Mouse (Mus musculus) stomach, embryonic 15.5 days (tissue): ENCODE data around the gene Smim15. TPM values are rescaled to one million over a fixed set of nuclear protein-coding genes. Genes with fewer than 3 reads are reported as not detected.

Experiments
- ATAC-seq: fragments of 200-750 bp; cut with Nextera tagmentation; 2 replicates; pipeline ENCODE4 v1.8.0; 2017; ENCODE audit warnings: low read depth, moderate number of reproducible peaks, moderate TSS enrichment; ENCODE audit not compliant: insufficient read depth, low FRiP score
- H3K27ac ChIP-seq: fragments of 300-500 bp; sonication (generic); 2 replicates; pipeline ENCODE4 v1.5.1; 2015; ENCODE audit warnings: mild to moderate bottlenecking, inconsistent platforms
- H3K27me3 ChIP-seq: fragments of 300-500 bp; sonication (generic); replicated peaks from 2 replicates; pipeline ENCODE4 v1.6.1; 2015; ENCODE audit warnings: inconsistent platforms
- H3K36me3 ChIP-seq: fragments of 300-500 bp; sonication (generic); 2 replicates; pipeline ENCODE4 v1.6.1; 2015; ENCODE audit warnings: inconsistent platforms
- H3K4me1 ChIP-seq: fragments of 300-500 bp; sonication (generic); 2 replicates; pipeline ENCODE4 v1.6.1; 2015; ENCODE audit warnings: inconsistent platforms
- H3K4me2 ChIP-seq: fragments of 300-500 bp; sonication (generic); 2 replicates; pipeline ENCODE4 v1.6.1; 2015; ENCODE audit warnings: mild to moderate bottlenecking, inconsistent platforms
- H3K4me3 ChIP-seq: fragments of 300-500 bp; sonication (generic); replicated peaks from 2 replicates; pipeline ENCODE4 v1.5.1; 2015; ENCODE audit warnings: inconsistent platforms
- H3K9ac ChIP-seq: fragments of 300-500 bp; sonication (generic); 2 replicates; pipeline ENCODE4 v1.6.1; 2015; ENCODE audit warnings: inconsistent platforms
- H3K9me3 ChIP-seq: fragments of 300-500 bp; sonication (generic); 2 replicates; pipeline ENCODE4 v1.6.1; 2016; ENCODE audit warnings: inconsistent platforms
- WGBS: fragments of 180-500 bp; shearing (Covaris S2); methylation state at CpG from one replicate; pipeline ENCODE4 v1.1.7; 2015; 5-methylcytosine and 5-hydroxymethylcytosine counted together
- polyA plus RNA-seq: library from polyadenylated mRNA; unstranded; fragments of >200 nt; fragmentation: Nextera tagmentation; extraction: Ambion mirVana; gene quantifications from 2 replicates; pipeline ENCODE4 v1.2.1, GENCODE M21; 2015

Gene Smim15
- 57.6 and 59.7 TPM in 2 replicates for polyA plus RNA-seq

DNA sequence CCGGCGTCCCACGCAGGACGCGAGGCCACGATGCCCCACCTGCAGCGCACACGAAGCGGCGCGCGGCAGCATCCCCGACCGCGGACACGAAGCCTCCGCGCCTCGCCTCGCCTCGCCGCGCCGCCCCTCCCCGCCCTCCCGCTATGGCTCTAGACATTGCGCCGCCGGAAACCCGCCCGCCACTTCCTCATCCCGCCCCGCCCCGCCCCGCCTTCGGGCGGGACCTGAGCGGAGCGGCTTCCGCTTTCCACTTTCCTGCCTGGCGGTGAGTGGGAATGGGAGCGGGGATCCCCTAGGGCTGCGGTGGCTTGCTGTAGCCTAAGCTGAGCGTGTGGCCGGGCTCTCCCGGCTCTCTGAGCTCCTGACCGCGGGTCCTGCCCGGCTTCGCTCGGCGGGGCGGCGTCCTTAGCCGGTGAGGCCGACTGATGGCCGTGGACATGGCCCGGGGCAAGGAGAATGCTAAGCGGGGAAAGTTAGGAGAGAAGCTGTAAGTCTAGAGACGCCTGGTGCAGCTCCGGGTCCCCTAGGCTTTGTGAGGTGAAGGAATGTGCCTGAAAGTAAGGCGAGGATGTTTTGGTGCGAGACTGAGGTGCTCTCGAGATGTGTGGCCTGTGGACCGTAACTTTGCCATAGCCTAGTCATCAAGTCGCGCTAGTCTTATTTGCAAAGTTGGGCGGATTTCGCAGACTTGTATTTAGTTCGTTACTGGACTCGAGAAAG is at the start of gene Smim15:
Smim15 (plus strand) TSS at position 225 of the 720 bp plus-strand sequence.
- Histone ChIP-seq H3K9me3 (no peaks in the 10 kb centered on the region), H3K9ac (peak within 1 kb of the TSS; percentile 93), H3K36me3 (0 out of 2 replicates have a peak, but pooled peaks cover 4% of the 10 kb centered on the region), H3K4me3 (peak within 1 kb of the TSS; percentile 80), H3K4me1 (peaks cover 17% of the 10 kb centered on the region), H3K27me3 (no peaks in the 10 kb centered on the region), H3K4me2 (peak within 1 kb of the TSS; percentile 82), H3K27ac (peak within 1 kb of the TSS; percentile 99)
- peak; percentile 95 for ATAC-seq
- WGBS = under 1% methylated on average over 68 of the region's 71 CpGs

DNA sequence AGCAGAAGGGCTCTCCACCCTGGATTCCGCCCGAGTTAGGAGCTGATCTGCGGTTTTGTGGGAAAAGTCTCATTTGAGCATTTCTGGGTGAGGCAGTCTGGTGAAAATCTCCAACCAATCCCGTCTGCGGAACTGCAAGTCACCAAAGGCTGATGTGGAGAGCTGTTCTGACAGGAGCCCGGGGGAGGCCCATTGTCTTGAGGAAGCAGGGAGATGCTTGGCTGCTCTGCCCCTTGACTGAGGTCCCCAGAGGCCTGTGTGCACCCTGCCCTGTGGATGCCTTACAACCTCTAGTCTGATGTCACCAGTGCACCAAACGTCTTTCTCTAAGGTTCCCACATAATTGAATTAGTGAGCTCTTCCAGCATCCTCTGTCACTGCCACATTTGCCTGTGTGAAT is 49.0 kb upstream of the Smim15 start:
- WGBS = 67% methylated on average over 7 of the region's 7 CpGs
- Histone ChIP-seq H3K4me3 (no peak overlapping the region), H3K27me3 (no peaks in the 10 kb centered on the region), H3K4me1 (no peaks in the 10 kb centered on the region), H3K4me2 (no peak overlapping the region), H3K9me3 (no peaks in the 10 kb centered on the region), H3K36me3 (no peaks in the 10 kb centered on the region), H3K9ac (no peak overlapping the region), H3K27ac (no peak overlapping the region)
- no peak for ATAC-seq

DNA sequence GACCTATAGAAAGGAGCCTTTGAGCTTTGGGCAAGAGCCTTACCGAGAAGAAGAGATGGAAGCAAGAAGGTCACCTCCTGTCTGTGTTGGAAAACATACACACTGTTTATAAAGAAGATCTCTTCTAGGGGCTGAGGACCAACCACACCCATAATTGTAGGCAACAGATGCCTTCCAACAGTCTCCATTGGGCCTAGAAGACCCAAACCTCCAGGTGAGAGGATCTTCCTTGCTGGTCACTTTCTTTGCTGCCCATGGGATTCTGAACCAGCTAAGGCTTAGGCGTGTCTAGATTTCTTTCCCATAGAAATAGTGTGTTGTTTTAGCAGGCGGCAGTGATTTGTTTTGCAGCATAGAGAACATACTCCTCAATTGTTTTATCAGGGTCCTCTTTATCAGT is 47.9 kb upstream of the Smim15 start:
- no peak for ATAC-seq
- no peak overlapping the region for H3K9ac ChIP-seq
- no peaks in the 10 kb centered on the region for H3K27me3 ChIP-seq
- H3K4me3 ChIP-seq = no peak overlapping the region
- no peak overlapping the region for H3K27ac ChIP-seq
- no peaks in the 10 kb centered on the region for H3K9me3 ChIP-seq
- H3K4me1 ChIP-seq = no peaks in the 10 kb centered on the region
- no peaks in the 10 kb centered on the region for H3K36me3 ChIP-seq
- 88% methylated on average over 3 of the region's 3 CpGs for WGBS
- no peak overlapping the region for H3K4me2 ChIP-seq

DNA sequence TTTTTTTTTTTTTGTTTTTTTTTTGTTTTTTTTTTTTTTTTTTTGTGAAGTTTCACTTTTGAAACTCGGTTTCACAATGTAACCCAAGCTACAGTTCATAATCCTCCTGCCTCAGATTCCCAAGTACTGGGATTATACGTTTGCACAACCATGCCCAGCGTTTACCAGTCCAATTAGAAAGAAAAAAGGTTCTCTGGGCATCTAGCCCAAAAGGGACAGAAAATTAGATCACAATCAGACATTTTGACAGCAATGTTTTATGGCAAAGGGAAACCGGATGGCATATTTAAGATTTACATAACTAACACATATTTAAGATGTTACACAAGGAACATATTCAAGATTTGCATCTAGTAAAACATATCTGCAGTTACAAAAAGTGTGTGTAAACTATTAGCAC is 36.4 kb upstream of the Smim15 start:
- Histone ChIP-seq H3K4me3 (no peak overlapping the region), H3K27ac (no peak overlapping the region), H3K27me3 (no peaks in the 10 kb centered on the region), H3K4me1 (no peaks in the 10 kb centered on the region), H3K4me2 (no peak overlapping the region), H3K36me3 (no peaks in the 10 kb centered on the region), H3K9me3 (no peaks in the 10 kb centered on the region), H3K9ac (no peak overlapping the region)
- 82% methylated on average over 4 of the region's 4 CpGs for WGBS
- ATAC-seq = no peak

DNA sequence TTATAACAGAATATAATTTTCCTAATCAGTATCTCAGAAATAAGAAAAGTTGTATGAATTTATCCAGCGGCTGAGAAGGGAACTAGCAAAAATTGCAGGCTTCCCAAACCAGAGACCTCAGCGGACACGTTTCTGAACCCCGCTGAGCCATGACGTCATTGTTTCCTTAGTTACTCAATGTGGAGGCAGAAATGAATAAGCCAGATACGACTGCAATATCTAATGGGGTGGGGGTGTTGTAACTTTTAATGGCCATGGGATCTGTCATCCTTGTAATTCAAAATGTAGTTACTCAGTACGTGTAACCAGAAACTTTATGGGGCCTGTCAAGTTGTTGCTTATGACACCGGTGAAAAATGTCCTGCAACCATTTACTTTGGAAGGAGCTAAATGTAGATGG is 31.1 kb upstream of the Smim15 start:
- no peak overlapping the region for H3K27ac ChIP-seq

DNA sequence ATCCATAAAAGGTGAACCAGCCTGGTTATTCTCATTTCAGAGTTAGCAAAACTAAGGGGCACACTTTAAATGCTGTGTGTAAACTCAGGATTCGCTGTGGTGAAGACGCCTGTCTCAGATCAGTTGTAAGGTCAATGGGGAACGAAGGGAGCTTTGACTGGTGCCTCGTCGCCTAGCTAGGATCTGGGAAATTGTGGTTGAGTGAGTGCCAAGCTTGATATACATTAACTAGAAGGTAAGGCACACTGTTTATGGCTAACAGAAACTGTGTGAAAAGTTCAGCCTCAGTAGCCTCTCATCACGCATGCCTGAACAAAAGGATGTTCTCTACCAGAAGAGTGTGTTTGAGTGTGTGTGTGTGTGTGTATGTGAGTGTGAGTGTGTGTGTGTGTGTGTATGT is 30.4 kb upstream of the Smim15 start:
- no peak overlapping the region for H3K9ac ChIP-seq
- 73% methylated on average over 6 of the region's 6 CpGs for WGBS
- H3K9me3 ChIP-seq = no peaks in the 10 kb centered on the region
- H3K4me1 ChIP-seq = no peaks in the 10 kb centered on the region
- no peaks in the 10 kb centered on the region for H3K27me3 ChIP-seq
- H3K36me3 ChIP-seq = no peaks in the 10 kb centered on the region
- no peak overlapping the region for H3K4me3 ChIP-seq
- H3K4me2 ChIP-seq = no peak overlapping the region
- ATAC-seq = no peak
- H3K27ac ChIP-seq = no peak overlapping the region

More for the DNA sequence above, 31.1 kb upstream of the Smim15 start:
- Histone ChIP-seq H3K4me3 (no peak overlapping the region), H3K27me3 (no peaks in the 10 kb centered on the region), H3K4me2 (no peak overlapping the region), H3K9me3 (no peaks in the 10 kb centered on the region), H3K36me3 (no peaks in the 10 kb centered on the region), H3K4me1 (no peaks in the 10 kb centered on the region), H3K9ac (no peak overlapping the region)
- no peak for ATAC-seq
- WGBS = 75% methylated on average over 8 of the region's 8 CpGs

DNA sequence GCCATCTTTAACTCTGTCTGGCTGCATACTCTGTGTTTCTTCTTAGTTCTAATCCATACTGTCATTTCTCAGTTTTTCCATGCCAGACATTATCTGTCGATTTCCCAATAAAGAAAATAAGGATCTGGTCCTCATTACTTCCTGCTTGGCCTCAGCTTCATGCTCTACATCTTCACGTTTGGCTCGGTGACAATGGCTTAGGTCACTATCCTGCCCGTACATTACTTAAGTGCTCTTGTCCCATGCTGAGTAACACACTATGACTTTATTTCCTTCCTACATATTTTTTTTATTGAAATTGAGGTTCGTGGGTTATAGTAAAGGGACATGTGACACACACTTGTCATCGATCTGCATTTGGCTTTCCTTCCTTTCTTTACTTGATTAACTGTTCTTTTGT is 29.1 kb upstream of the Smim15 start:
- no peaks in the 10 kb centered on the region for H3K4me1 ChIP-seq
- H3K27ac ChIP-seq = no peak overlapping the region
- H3K4me2 ChIP-seq = no peak overlapping the region
- no peak for ATAC-seq
- 81% methylated on average over 6 of the region's 6 CpGs for WGBS
- no peaks in the 10 kb centered on the region for H3K36me3 ChIP-seq
- no peaks in the 10 kb centered on the region for H3K9me3 ChIP-seq
- H3K27me3 ChIP-seq = no peaks in the 10 kb centered on the region
- H3K9ac ChIP-seq = no peak overlapping the region
- no peak overlapping the region for H3K4me3 ChIP-seq

DNA sequence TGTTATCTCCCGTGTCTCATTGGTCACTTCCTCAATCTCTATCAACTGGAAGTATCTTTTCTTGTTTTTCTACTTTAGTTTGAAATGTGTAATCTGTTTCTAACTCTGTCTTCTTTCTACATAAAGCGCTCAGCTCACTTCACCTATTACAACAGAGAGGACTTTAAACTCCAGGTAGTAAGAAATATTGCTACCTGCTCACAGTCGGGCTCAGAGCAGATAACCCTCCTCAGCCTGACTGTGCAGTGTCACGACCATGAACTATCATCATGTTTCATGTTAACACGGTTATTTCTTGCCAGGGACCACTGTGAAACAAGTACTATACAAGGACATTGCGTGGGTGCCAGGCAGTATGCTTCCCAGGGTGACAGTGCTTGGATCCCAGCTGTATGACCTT is 26.9 kb upstream of the Smim15 start:
- WGBS = 57% methylated on average over 6 of the region's 6 CpGs
- ATAC-seq = no peak
- no peaks in the 10 kb centered on the region for H3K27me3 ChIP-seq
- no peak overlapping the region for H3K4me2 ChIP-seq
- no peaks in the 10 kb centered on the region for H3K36me3 ChIP-seq
- H3K4me1 ChIP-seq = no peaks in the 10 kb centered on the region
- H3K9ac ChIP-seq = no peak overlapping the region
- no peak overlapping the region for H3K4me3 ChIP-seq
- no peak overlapping the region for H3K27ac ChIP-seq
- H3K9me3 ChIP-seq = no peaks in the 10 kb centered on the region

DNA sequence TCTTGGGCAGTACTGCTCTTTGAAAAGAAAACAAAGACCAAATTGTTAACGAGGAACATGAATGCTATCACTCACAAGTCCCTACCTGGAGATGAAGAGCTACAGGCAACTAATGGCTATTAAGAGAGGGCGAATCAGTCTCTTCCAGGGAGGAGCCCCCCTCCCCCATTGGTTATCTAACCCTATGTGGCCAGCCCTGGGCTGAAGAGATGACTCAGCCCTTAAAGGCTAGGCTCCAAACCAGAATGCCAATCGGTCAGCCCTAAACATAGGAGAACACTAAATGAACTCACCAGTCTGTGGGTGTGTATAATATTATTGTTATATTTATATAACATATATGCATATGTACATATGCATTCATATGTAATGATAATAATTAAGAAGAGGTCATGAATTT is 18.4 kb upstream of the Smim15 start:
- WGBS = 58% methylated on average over 3 of the region's 3 CpGs
- H3K4me1 ChIP-seq = no peaks in the 10 kb centered on the region

DNA sequence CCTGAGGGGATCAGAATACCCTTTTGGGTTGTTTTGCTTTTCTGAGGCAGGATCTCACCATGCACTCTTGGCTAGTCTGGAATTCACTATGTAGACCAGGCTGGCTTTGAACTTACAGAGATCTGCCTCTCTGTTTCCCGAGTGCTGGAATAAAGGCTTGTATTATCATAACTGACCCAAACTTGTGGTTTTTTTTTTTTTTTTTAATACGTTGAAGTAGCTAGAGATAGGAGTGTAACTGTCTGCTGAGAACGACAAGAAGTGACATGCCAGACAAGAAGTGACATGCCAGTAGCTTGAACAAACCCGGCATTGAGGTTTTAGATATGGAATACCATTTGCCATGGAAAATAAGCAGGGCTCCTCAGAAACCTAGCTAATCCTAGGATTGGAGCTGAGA is 11.5 kb upstream of the Smim15 start:
- no peaks in the 10 kb centered on the region for H3K9me3 ChIP-seq
- H3K4me1 ChIP-seq = no peaks in the 10 kb centered on the region
- H3K27me3 ChIP-seq = no peaks in the 10 kb centered on the region
- WGBS = 89% methylated on average over 4 of the region's 4 CpGs
- no peak for ATAC-seq
- no peak overlapping the region for H3K4me3 ChIP-seq
- no peaks in the 10 kb centered on the region for H3K36me3 ChIP-seq
- no peak overlapping the region for H3K4me2 ChIP-seq
- no peak overlapping the region for H3K9ac ChIP-seq
- H3K27ac ChIP-seq = no peak overlapping the region

More for the DNA sequence above, 18.4 kb upstream of the Smim15 start:
- ATAC-seq = no peak
- Histone ChIP-seq H3K27ac (no peak overlapping the region), H3K27me3 (no peaks in the 10 kb centered on the region), H3K9me3 (no peaks in the 10 kb centered on the region), H3K9ac (no peak overlapping the region), H3K36me3 (no peaks in the 10 kb centered on the region), H3K4me2 (no peak overlapping the region), H3K4me3 (no peak overlapping the region)

DNA sequence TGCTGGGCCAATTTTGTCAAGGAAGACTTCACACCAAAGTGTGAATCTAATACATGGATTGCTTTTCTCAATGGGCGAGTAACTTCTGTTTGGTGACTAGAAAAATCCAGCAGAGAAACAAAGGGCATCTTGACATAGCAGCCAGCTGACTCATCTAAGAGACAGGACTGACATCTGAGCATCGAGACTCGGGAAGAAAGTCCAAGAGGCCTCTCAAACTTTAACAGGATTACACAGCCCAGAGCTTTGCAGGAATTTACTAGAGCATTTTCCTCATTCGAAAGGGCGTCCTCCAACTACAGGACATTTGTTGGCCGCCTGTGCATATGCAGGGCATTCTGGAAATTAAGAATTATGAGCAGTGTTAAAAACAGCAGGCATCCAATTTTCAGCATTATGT is 4.9 kb upstream of the Smim15 start:
- H3K27ac ChIP-seq = no peak overlapping the region

DNA sequence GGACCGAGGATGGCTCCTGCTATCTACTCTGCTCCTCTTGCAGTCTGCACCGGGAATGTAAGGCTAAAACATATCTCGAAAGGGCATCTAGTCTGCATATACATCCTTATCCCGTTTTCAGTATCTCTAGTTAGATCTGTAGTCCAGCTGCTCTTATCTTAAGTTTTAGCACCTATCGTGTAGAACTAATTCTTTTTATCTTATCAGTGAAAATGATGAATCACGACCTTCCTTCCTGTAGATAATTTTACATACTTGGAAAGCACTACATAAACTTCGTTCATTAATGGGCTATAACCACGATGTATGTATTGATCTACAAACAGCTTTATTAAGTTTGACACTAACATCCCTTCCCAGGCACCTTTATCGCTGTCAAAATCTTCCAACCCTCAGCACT is 4.3 kb upstream of the Smim15 start:
- Histone ChIP-seq H3K4me1 (peaks cover 10% of the 10 kb centered on the region; the same call in 1 of the 2 replicates), H3K4me3 (no peak overlapping the region), H3K36me3 (no peaks in the 10 kb centered on the region), H3K27ac (no peak overlapping the region), H3K9me3 (no peaks in the 10 kb centered on the region), H3K4me2 (no peak overlapping the region), H3K27me3 (no peaks in the 10 kb centered on the region), H3K9ac (no peak overlapping the region)
- ATAC-seq = no peak
- 50% methylated on average over 9 of the region's 9 CpGs for WGBS

More for the DNA sequence above, 4.9 kb upstream of the Smim15 start:
- no peaks in the 10 kb centered on the region for H3K27me3 ChIP-seq
- no peak overlapping the region for H3K4me2 ChIP-seq
- no peak overlapping the region for H3K9ac ChIP-seq
- 62% methylated on average over 6 of the region's 6 CpGs for WGBS
- no peak for ATAC-seq
- peaks cover 10% of the 10 kb centered on the region; the same call in 1 of the 2 replicates for H3K4me1 ChIP-seq
- no peak overlapping the region for H3K4me3 ChIP-seq
- H3K36me3 ChIP-seq = no peaks in the 10 kb centered on the region
- H3K9me3 ChIP-seq = no peaks in the 10 kb centered on the region

DNA sequence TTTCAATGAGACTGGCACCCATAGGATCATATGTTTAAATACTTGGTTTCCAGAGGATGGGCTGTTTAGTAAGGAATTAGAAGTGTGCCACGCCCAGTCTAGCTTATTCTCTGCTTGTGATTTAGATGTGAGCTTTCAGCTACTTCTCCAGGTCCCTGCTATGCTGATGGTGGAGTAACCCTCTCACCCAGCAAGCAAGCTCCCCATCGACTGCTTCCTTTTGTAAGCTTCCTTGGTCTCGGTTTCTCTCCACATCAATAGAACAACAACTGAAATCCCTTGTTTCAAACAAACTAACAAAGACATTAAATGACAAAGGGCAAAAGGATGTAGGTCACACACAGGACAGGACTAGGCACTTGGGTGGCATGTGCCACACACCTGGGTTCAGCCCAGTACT is 3.8 kb upstream of the Smim15 start:
- H3K4me2 ChIP-seq = no peak overlapping the region
- no peak overlapping the region for H3K27ac ChIP-seq
- ATAC-seq = no peak
- 69% methylated on average over 3 of the region's 3 CpGs for WGBS
- no peaks in the 10 kb centered on the region for H3K9me3 ChIP-seq
- H3K4me1 ChIP-seq = peaks cover 10% of the 10 kb centered on the region; the same call in 1 of the 2 replicates
- H3K9ac ChIP-seq = no peak overlapping the region
- H3K27me3 ChIP-seq = no peaks in the 10 kb centered on the region
- H3K36me3 ChIP-seq = no peaks in the 10 kb centered on the region
- no peak overlapping the region for H3K4me3 ChIP-seq
